Mouse (Mus musculus): ENCODE measurements at regions not wholly inside any gene's neighbourhood (a gene's known extent, or its start where the extent isn't known, plus 50 kb on each side); places are given as distances from the start of the nearest gene placed in this dataset.

GRCm38 (mm10) chr15:56136420-56136970, 1340.9 kb downstream of the Slc22a22 start:
- DNase-seq: no peak

- no peak for DNase-seq
Measured at GRCm38 (mm10) chr15:56128029-56128428, 1349.4 kb downstream of the Slc22a22 start.

GRCm38 (mm10) chr15:56119287-56120065, 1357.9 kb downstream of the Slc22a22 start:
- no peak for DNase-seq

GRCm38 (mm10) chr15:56108313-56108712, 1369.1 kb downstream of the Slc22a22 start:
- no peak for DNase-seq

- no peak for DNase-seq
Measured at GRCm38 (mm10) chr15:56107719-56108118, 1369.7 kb downstream of the Slc22a22 start.

- no peak for DNase-seq
Measured at GRCm38 (mm10) chr15:56100133-56100735, 1377.2 kb downstream of the Slc22a22 start.

GRCm38 (mm10) chr15:56077838-56078567, 1399.4 kb downstream of the Slc22a22 start:
- DNase-seq: no peak

GRCm38 (mm10) chr15:56077081-56077480, 1400.3 kb downstream of the Slc22a22 start:
- no peak for DNase-seq

- DNase-seq: no peak
Measured at GRCm38 (mm10) chr15:56076680-56077079, 1400.7 kb downstream of the Slc22a22 start.

- DNase-seq: no peak
Measured at GRCm38 (mm10) chr15:56069511-56069910, 1407.9 kb downstream of the Slc22a22 start.

- DNase-seq: no peak
Measured at GRCm38 (mm10) chr15:56067214-56067613, 1410.2 kb downstream of the Slc22a22 start.

- DNase-seq: no peak
Measured at GRCm38 (mm10) chr15:56066540-56066939, 1410.9 kb downstream of the Slc22a22 start.

GRCm38 (mm10) chr15:56065872-56066534, 1411.4 kb downstream of the Slc22a22 start:
- DNase-seq: no peak

- DNase-seq: no peak
Measured at GRCm38 (mm10) chr15:56062576-56062975, 1414.8 kb downstream of the Slc22a22 start.

- DNase-seq: no peak
Measured at GRCm38 (mm10) chr15:56061326-56061725, 1416.1 kb downstream of the Slc22a22 start.

- DNase-seq: no peak
Measured at GRCm38 (mm10) chr15:56050716-56051115, 1426.7 kb downstream of the Slc22a22 start.

GRCm38 (mm10) chr15:56047832-56048231, 1429.6 kb downstream of the Slc22a22 start:
- no peak for DNase-seq

- DNase-seq: peak; percentile 50 to 61
Measured at GRCm38 (mm10) chr15:56046679-56047532, 1430.5 kb downstream of the Slc22a22 start.

- DNase-seq: no peak
Measured at GRCm38 (mm10) chr15:56045510-56046245, 1431.7 kb downstream of the Slc22a22 start.

- DNase-seq: no peak
Measured at GRCm38 (mm10) chr15:56043282-56043681, 1434.1 kb downstream of the Slc22a22 start.

- no peak for DNase-seq
Measured at GRCm38 (mm10) chr15:56042449-56042848, 1435.0 kb downstream of the Slc22a22 start.

Measured in cerebellum, postnatal 36 days (tissue).